10 mouse cellular contexts compared by ENCODE assay signal in genomic region chr19:22905066-22905482, GRCm38 (mm10).
DNase-seq lines count a peak whose midpoint lies in the region; ATAC-seq and TF ChIP-seq lines count a peak whose summit lies in the region.
"Had no signal": no experiment of that assay in that cellular context is flagged by ENCODE, and none has a peak within 500 bp of the region (broad histone marks: within the 10 kb centered on the region; RNA-seq: fewer than 3 reads in every experiment).

No protein-coding gene starts in this region.

- H3K9me3 ChIP-seq in hindbrain, embryonic 15.5 days, result no peaks in the 10 kb centered on the region
- no peaks in the 10 kb centered on the region for H3K9me3 ChIP-seq in hindbrain, embryonic 10.5 days
- H3K9me3 ChIP-seq in embryonic facial prominence, embryonic 14.5 days (ENCODE audit: control insufficient read depth, low read length), result no peaks in the 10 kb centered on the region
- no peaks in the 10 kb centered on the region for H3K9me3 ChIP-seq in heart, postnatal 0 days (replicated peaks; ENCODE audit: control insufficient read depth, low read length)
- H3K9me3 ChIP-seq: embryonic facial prominence, embryonic 12.5 days had no signal

- H3K9ac ChIP-seq in hindbrain, embryonic 15.5 days, result no peak overlapping the region
- H3K9ac ChIP-seq in embryonic facial prominence, embryonic 14.5 days (ENCODE audit: low read depth, low read length), result no peak overlapping the region
- H3K9ac ChIP-seq in heart, postnatal 0 days (replicated peaks; ENCODE audit: low read depth, low read length), result no peak overlapping the region
- H3K9ac ChIP-seq: embryonic facial prominence, embryonic 12.5 days; liver, embryonic 14.5 days had no signal

- no peak overlapping the region for H3K4me3 ChIP-seq in hindbrain, embryonic 15.5 days
- H3K4me3 ChIP-seq in hindbrain, embryonic 10.5 days, result no peak overlapping the region
- H3K4me3 ChIP-seq in embryonic facial prominence, embryonic 14.5 days (ENCODE audit: low read depth, low read length), result no peak overlapping the region
- H3K4me3 ChIP-seq in heart, postnatal 0 days (ENCODE audit: low read depth, low read length), result no peak overlapping the region
- H3K4me3 ChIP-seq: embryonic facial prominence, embryonic 12.5 days had no signal

- no peak for TF ChIP-seq EP300 in heart, postnatal 0 days (IDR thresholded peaks at IDR 0.05; ENCODE audit: low read depth)

- H3K4me2 ChIP-seq in hindbrain, embryonic 15.5 days, result peak overlapping the region; percentile 33
- H3K4me2 ChIP-seq in embryonic facial prominence, embryonic 14.5 days (ENCODE audit: low read depth, low read length), result no peak overlapping the region
- H3K4me2 ChIP-seq in heart, postnatal 0 days (ENCODE audit: low read depth, low read length), result peak overlapping the region; percentile 49
- H3K4me2 ChIP-seq: embryonic facial prominence, embryonic 12.5 days had no signal

- WGBS in hindbrain, embryonic 15.5 days, result 42% methylated on average over 11 of the region's 11 CpGs
- WGBS in hindbrain, embryonic 10.5 days, result 88% methylated on average over 11 of the region's 11 CpGs
- 64% methylated on average over 11 of the region's 11 CpGs for WGBS in embryonic facial prominence, embryonic 14.5 days
- WGBS in heart, postnatal 0 days, result 28% methylated on average over 11 of the region's 11 CpGs

- H3K27me3 ChIP-seq in hindbrain, embryonic 15.5 days, result no peaks in the 10 kb centered on the region
- H3K27me3 ChIP-seq in hindbrain, embryonic 10.5 days (ENCODE audit: insufficient read depth, poor library complexity, severe bottlenecking), result no peaks in the 10 kb centered on the region
- no peaks in the 10 kb centered on the region for H3K27me3 ChIP-seq in embryonic facial prominence, embryonic 14.5 days (replicated peaks; ENCODE audit: control insufficient read depth, insufficient read depth, low read length)
- H3K27me3 ChIP-seq in heart, postnatal 0 days (ENCODE audit: control insufficient read depth, insufficient read depth, low read length), result no peaks in the 10 kb centered on the region
- H3K27me3 ChIP-seq: embryonic facial prominence, embryonic 12.5 days had no signal

- no peak for TF ChIP-seq CTCF in heart, postnatal 0 days (IDR thresholded peaks at IDR 0.05; ENCODE audit: low read depth)

- intact Hi-C loops in left cerebral cortex, postnatal 4 days (cut with DNase I), result no loop called here

- peak; percentile 83 for ATAC-seq in hindbrain, embryonic 15.5 days (ENCODE audit: low FRiP score, low read depth)
- ATAC-seq in embryonic facial prominence, embryonic 14.5 days (ENCODE audit: low read depth), result no peak
- ATAC-seq in heart, postnatal 0 days (ENCODE audit: insufficient read depth, low read depth), result peak; percentile 90

- H3K36me3 ChIP-seq in hindbrain, embryonic 15.5 days, result peaks cover 22% of the 10 kb centered on the region
- no peaks in the 10 kb centered on the region for H3K36me3 ChIP-seq in hindbrain, embryonic 10.5 days
- H3K36me3 ChIP-seq in embryonic facial prominence, embryonic 14.5 days (ENCODE audit: control insufficient read depth, insufficient read depth, low read length), result no peaks in the 10 kb centered on the region
- H3K36me3 ChIP-seq in heart, postnatal 0 days (replicated peaks; ENCODE audit: control insufficient read depth, insufficient read depth, low read length), result no peaks in the 10 kb centered on the region
- H3K36me3 ChIP-seq: embryonic facial prominence, embryonic 12.5 days had no signal

- peaks cover 16% of the 10 kb centered on the region for H3K4me1 ChIP-seq in hindbrain, embryonic 15.5 days (replicated peaks)
- H3K4me1 ChIP-seq in hindbrain, embryonic 10.5 days (replicated peaks), result no peaks in the 10 kb centered on the region
- H3K4me1 ChIP-seq in embryonic facial prominence, embryonic 14.5 days (ENCODE audit: control insufficient read depth, insufficient read depth, low read length), result peaks cover 5% of the 10 kb centered on the region; the same call in 1 of the 2 replicates
- peaks cover 20% of the 10 kb centered on the region for H3K4me1 ChIP-seq in heart, postnatal 0 days (ENCODE audit: control insufficient read depth, insufficient read depth)
- H3K4me1 ChIP-seq: embryonic facial prominence, embryonic 12.5 days had no signal

- peak overlapping the region; percentile 68 for H3K27ac ChIP-seq in hindbrain, embryonic 15.5 days (replicated peaks)
- no peak overlapping the region for H3K27ac ChIP-seq in hindbrain, embryonic 10.5 days
- no peak overlapping the region for H3K27ac ChIP-seq in embryonic facial prominence, embryonic 14.5 days (replicated peaks; ENCODE audit: low read depth, low read length)
- H3K27ac ChIP-seq in heart, postnatal 0 days (ENCODE audit: low read depth), result peak overlapping the region; percentile 87
- H3K27ac ChIP-seq: embryonic facial prominence, embryonic 12.5 days; liver, embryonic 14.5 days had no signal

- DNase-seq in hindbrain, embryonic 10.5 days (ENCODE audit: low spot score), result no peak
- DNase-seq in embryonic facial prominence, embryonic 14.5 days (ENCODE audit: low spot score), result peak; percentile 65
- DNase-seq in heart, postnatal 0 days (ENCODE audit: low spot score), result peak; percentile 89
- DNase-seq in left cerebral cortex, postnatal 4 days, result peak; percentile 75
- DNase-seq in thymus, postnatal 10 days (ENCODE audit: low spot score in 2 of 2), result no peak
- DNase-seq in lung, postnatal 36 days, result no peak
- DNase-seq in adipocyte (ENCODE audit: low spot score), result no peak

Comparison
In these comparisons a context has a peak if more than half of its experiments do, and no peak if none do; other contexts are left out.
1. H3K27ac ChIP-seq: peak in hindbrain, embryonic 15.5 days (single experiment) and heart, postnatal 0 days (single experiment); none in hindbrain, embryonic 10.5 days (single experiment) and embryonic facial prominence, embryonic 14.5 days (single experiment).
2. DNase-seq: peak in embryonic facial prominence, embryonic 14.5 days (single experiment), heart, postnatal 0 days (single experiment) and left cerebral cortex, postnatal 4 days (single experiment); none in hindbrain, embryonic 10.5 days (single experiment), thymus, postnatal 10 days (0 of 2), lung, postnatal 36 days (single experiment) and adipocyte (single experiment).